Mouse (Mus musculus) retina, postnatal 7 days (tissue): ENCODE results near the gene Neurod1.

Experiments used
- DNase-seq: peaks from one replicate; pipeline ENCODE4 v3.0.0-alpha.2; 2012; ENCODE audit warnings: low read depth, low spot score

Gene Neurod1

GRCm38 (mm10) chr2:79443401-79443800 is 13.2 kb downstream of the Neurod1 start:
- DNase-seq = no peak

DNA sequence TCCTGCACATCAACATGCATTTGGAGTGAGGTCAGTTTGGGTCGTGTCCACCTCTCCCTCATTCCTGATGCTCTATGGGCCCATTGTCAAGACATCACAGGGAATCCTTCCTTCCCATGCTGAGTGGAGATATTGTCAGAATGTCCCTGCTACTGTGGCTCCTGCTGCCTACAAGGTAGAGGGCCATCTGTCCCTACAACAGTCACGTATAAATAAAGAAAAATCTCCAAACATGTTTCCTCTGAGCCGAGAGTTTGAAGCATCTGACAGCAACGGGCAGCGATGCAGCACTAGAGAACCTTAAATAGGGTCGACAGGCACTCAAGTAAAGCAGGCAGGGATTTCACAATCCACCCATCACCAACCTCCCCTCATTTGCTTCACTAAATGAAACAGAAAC is 13.6 kb downstream of the Neurod1 start:
- DNase-seq = no peak

GRCm38 (mm10) chr2:79442227-79442626 is 14.3 kb downstream of the Neurod1 start:
- no peak for DNase-seq

DNA sequence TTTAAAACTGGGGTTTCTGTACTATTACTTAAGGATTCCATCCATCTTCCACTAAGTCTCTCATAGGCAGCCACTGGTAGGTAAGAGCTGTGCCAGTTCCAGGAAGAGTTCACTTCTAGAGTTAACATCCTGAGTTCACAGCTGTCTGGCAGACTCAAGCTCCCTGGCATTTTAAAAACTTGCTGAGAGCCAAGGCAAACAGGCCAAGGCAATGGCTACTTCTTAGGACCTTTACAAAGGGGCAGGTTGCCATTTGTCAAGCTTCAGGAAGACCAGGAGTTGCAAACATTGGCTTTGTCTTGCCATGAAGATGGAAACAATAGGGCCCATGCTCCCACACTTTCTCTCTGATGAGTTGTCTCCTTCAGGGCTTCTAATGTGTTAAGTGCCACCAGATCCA is 26.5 kb downstream of the Neurod1 start:
- DNase-seq = no peak

DNA sequence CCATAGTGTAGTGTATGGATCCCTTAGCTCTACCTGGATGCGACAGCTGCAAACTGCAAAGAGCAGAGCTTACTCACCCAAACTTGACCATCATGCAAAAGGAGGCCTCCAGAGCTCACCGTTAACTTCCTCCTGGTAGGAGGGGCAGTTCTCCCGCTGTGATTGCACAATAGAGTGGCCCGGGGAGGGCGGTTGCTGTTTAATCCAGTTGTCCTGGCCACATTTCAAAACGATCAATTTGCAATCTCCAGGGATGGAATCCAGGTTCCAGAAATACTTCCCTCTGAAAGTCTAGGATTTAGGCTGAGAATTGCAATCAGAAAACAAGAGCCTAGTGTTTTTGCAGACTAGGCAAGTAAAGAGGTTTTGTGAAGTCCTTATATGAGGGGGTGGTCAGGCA is 26.9 kb downstream of the Neurod1 start:
- DNase-seq = no peak

DNA sequence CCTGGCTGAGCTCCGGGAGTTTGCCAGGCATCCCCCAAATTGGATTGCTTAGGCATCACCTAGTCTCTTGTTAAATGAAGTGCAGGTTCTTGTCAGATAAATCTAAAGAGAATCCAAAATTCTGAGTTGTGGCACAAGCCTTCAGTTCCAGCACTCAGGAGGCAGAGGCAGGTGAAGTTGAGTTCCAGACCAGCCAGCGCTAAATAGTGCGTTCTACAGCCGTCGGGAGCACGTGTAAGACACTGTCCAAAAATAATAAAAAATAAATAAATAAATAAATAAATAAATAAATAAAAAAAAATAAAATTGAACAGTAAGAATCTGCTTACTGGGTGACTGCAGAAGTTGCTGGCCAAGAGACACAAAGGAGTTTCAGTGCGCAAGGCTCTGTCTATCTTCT is 27.4 kb downstream of the Neurod1 start:
- DNase-seq = no peak

DNA sequence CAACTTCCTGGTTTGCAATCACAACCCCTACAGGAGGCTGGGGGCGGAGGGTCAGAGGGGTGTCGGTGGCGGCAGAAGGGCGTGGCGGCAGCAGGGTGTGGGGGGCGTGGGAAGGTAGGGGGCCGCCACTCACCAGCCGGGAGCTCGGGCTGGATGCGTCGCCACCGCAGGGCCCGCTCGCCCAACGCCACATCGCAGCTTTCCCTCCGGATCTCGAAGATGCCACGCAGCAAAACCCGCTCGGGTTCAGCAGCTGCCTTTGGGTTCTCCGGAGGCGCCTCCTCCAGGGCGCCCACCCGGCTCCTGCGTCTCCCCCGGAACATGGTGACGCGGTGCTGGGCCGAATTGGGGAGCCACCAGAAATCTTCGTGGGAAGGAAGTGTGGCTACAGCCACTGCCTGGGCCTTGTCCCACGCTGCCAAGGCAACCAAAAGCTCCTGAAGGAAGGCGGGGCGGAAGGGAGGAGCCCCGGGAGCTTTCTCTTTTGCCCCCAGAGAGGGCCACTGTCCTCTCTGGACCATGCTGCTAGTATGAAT is 27.9 kb downstream of the Neurod1 start:
- DNase-seq = no peak

DNA sequence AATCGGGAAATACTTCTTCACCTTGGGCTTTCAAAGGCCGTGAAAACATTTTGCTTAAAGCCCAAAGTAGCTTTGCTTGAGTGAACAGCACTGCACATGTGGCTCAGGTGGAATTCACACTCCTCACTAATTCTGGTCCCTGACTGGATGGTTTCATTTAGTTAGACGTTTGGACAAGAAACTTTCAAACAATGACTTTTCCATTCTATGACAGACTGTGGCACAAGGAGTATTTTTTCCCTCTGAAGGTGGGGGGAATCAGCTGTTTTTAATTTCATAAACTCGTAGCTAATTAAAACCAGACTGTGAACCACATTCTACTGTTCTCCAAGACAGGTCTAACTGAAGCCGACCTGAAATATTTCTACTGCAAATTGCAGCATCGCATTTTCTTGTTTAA is 28.5 kb downstream of the Neurod1 start:
- no peak for DNase-seq

GRCm38 (mm10) chr2:79421696-79422095 is 34.9 kb downstream of the Neurod1 start:
- DNase-seq = peak; percentile 51

GRCm38 (mm10) chr2:79414505-79414904 is 42.0 kb downstream of the Neurod1 start:
- no peak for DNase-seq

- DNase-seq = no peak
These were observed 45.7 kb downstream of the Neurod1 start for GRCm38 (mm10) chr2:79410903-79411255.

- no peak for DNase-seq
These were observed 46.2 kb downstream of the Neurod1 start for GRCm38 (mm10) chr2:79410247-79410902.

GRCm38 (mm10) chr2:79405661-79406405 is 50.7 kb downstream of the Neurod1 start:
- no peak for DNase-seq
